Mouse (Mus musculus) ovary, postnatal 10 days (tissue): ENCODE measurements around the gene Mapk10.

Source experiments
- DNase-seq: peaks from one replicate; pipeline ENCODE4 v3.0.0; 2022; ENCODE audit warnings: low spot score

Gene Mapk10

DNA sequence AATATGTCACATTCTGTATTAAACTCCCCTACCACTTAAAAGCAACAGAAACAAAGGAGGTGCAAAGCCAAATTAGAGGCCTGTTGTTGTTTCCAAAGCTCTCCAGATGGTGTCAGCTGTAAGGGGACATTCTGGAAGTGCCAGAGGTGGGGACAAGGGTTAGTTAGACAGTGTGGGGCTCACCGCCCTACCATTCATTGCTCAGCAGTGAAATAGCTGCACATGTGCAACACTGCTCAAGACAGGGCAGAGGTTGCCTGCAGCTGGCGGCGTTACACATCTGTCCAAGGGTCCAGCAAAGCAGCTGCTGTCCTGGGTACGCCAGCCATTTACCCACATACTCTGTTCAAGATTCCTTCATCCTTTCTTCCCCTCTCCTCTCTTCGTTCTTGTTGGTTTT is 342.9 kb downstream of the Mapk10 start:
- no peak for DNase-seq

DNA sequence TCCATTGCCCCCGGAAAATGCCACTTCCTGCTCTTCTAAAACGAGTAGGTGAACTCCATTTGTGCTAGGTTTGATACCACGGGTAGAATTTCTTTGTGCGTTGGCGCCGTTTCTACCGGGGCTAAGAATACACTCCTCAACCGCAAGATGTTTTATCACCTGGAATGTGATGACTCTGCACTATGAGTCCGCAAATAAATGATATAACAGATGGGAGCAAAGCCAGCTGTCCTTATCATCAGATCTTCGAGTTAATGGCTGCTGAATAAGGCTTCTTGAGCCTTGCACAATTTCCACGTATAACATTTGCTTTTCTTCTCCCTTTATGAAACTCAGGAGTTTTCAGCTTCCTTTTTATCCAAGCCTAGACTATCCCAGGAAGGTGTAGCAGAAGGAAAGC is 351.4 kb downstream of the Mapk10 start:
- DNase-seq = no peak

DNA sequence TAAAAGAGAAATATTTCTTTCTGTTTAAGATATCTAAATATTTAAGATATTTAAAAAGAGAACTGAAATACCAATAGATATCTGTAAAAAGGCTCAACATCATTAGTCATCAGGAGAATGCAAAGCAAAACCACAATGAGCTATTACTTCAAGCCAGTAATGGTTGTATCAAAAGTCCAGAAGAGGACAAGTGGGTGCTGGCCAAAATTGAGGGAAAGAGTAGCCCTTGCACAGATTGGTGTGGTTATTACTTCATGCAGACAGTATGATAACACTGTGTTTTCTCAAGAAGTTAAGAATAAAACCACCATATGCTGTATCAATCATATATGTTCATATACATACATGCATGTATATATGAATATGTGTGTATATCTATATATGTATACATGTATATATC is 353.1 kb downstream of the Mapk10 start:
- no peak for DNase-seq
